Mouse (Mus musculus) ES-CJ7 (cell line): ENCODE measurements around the gene Irf8.

ENCODE experiments used
- DNase-seq: peaks from one replicate; pipeline ENCODE4 v3.0.0; 2011; ENCODE audit warnings: low read depth, low spot score

Irf8 gene

GRCm38 (mm10) chr8:120735770-120736481, at the start of gene Irf8:
TSS of gene Irf8 (plus strand) at chr8:120736358.
- peak; percentile 86 for DNase-seq

- DNase-seq, result no peak
These were observed 49.6 kb upstream of the Irf8 start for GRCm38 (mm10) chr8:120686576-120686975.

- no peak for DNase-seq
These were observed 48.4 kb upstream of the Irf8 start for GRCm38 (mm10) chr8:120687786-120688185.

GRCm38 (mm10) chr8:120688511-120688910, 47.6 kb upstream of the Irf8 start:
- no peak for DNase-seq

GRCm38 (mm10) chr8:120692934-120693333, 43.2 kb upstream of the Irf8 start:
- DNase-seq, result no peak

GRCm38 (mm10) chr8:120693861-120694493, 42.2 kb upstream of the Irf8 start:
- peak; percentile 91 for DNase-seq

GRCm38 (mm10) chr8:120696401-120697153, 39.6 kb upstream of the Irf8 start:
- DNase-seq, result no peak

GRCm38 (mm10) chr8:120697154-120697978, 38.8 kb upstream of the Irf8 start:
- no peak for DNase-seq

- peak; percentile 72 for DNase-seq
These were observed 38.2 kb upstream of the Irf8 start for GRCm38 (mm10) chr8:120697979-120698272.

- no peak for DNase-seq
These were observed 37.7 kb upstream of the Irf8 start for GRCm38 (mm10) chr8:120698426-120698825.

GRCm38 (mm10) chr8:120699079-120699478, 37.1 kb upstream of the Irf8 start:
- no peak for DNase-seq

GRCm38 (mm10) chr8:120699565-120699964, 36.6 kb upstream of the Irf8 start:
- DNase-seq, result no peak

GRCm38 (mm10) chr8:120700053-120700452, 36.1 kb upstream of the Irf8 start:
- no peak for DNase-seq

- no peak for DNase-seq
These were observed 34.2 kb upstream of the Irf8 start for GRCm38 (mm10) chr8:120701758-120702465.

- DNase-seq, result no peak
These were observed 32.0 kb upstream of the Irf8 start for GRCm38 (mm10) chr8:120704203-120704602.

- DNase-seq, result peak; percentile 35
These were observed 31.0 kb upstream of the Irf8 start for GRCm38 (mm10) chr8:120705163-120705562.

GRCm38 (mm10) chr8:120706193-120706592, 30.0 kb upstream of the Irf8 start:
- no peak for DNase-seq

GRCm38 (mm10) chr8:120709176-120709575, 27.0 kb upstream of the Irf8 start:
- no peak for DNase-seq

- DNase-seq, result no peak
These were observed 21.0 kb upstream of the Irf8 start for GRCm38 (mm10) chr8:120715200-120715599.

- DNase-seq, result no peak
These were observed 20.0 kb upstream of the Irf8 start for GRCm38 (mm10) chr8:120715996-120716680.
